Mouse (Mus musculus) hindbrain, embryonic 16.5 days (tissue): ENCODE measurements around the gene Mlh3. TPM values are rescaled to one million over a fixed set of nuclear protein-coding genes. Genes with fewer than 3 reads are reported as not detected.
A peak's percentile ranks its signal among the peaks of the same experiment; 100 is the strongest.

Source experiments
- ATAC-seq: fragments of 200-750 bp; cut with Nextera tagmentation; 2 replicates; pipeline ENCODE4 v1.8.0; 2017; ENCODE audit warnings: moderate TSS enrichment, moderate library complexity
- H3K27ac ChIP-seq: fragments of 300-500 bp; sonication (generic); 2 replicates; pipeline ENCODE4 v1.5.1; 2014; ENCODE audit warnings: low read depth, mild to moderate bottlenecking, control low read depth, low read length, moderate library complexity
- H3K27me3 ChIP-seq: fragments of 300-500 bp; sonication (generic); replicated peaks from 2 replicates; pipeline ENCODE4 v1.6.1; 2014; ENCODE audit warnings: low read length; ENCODE audit not compliant: control insufficient read depth, insufficient read depth
- H3K36me3 ChIP-seq: fragments of 300-500 bp; sonication (generic); 2 replicates; pipeline ENCODE4 v1.6.1; 2014; ENCODE audit warnings: mild to moderate bottlenecking, low read length, moderate library complexity, mixed read lengths; ENCODE audit not compliant: control insufficient read depth, insufficient read depth
- H3K4me1 ChIP-seq: fragments of 300-500 bp; sonication (generic); 2 replicates; pipeline ENCODE4 v1.6.1; 2014; ENCODE audit warnings: low read depth, low read length; ENCODE audit not compliant: control insufficient read depth, insufficient read depth
- H3K4me2 ChIP-seq: fragments of 300-500 bp; sonication (generic); 2 replicates; pipeline ENCODE4 v1.6.1; 2014; ENCODE audit warnings: mild to moderate bottlenecking, low read length, control low read depth, moderate library complexity
- H3K4me3 ChIP-seq: fragments of 300-500 bp; sonication (generic); 2 replicates; pipeline ENCODE4 v1.5.1; 2014; ENCODE audit warnings: mild to moderate bottlenecking, low read length, control low read depth, moderate library complexity
- H3K9ac ChIP-seq: fragments of 300-500 bp; sonication (generic); 2 replicates; pipeline ENCODE4 v1.6.1; 2014; ENCODE audit warnings: low read depth, mild to moderate bottlenecking, control low read depth, low read length, moderate library complexity
- H3K9me3 ChIP-seq: fragments of 300-500 bp; sonication (generic); 2 replicates; pipeline ENCODE4 v1.6.1; 2014; ENCODE audit warnings: mild to moderate bottlenecking, low read length, moderate library complexity; ENCODE audit not compliant: control insufficient read depth
- WGBS: fragments of 180-500 bp; shearing (Covaris S2); extraction: QIAGEN DNeasy Blood & Tissue Kit; methylation state at CpG from one replicate; pipeline ENCODE4 v1.1.7; 2014; 5-methylcytosine and 5-hydroxymethylcytosine counted together
- polyA plus RNA-seq: library from polyadenylated mRNA; unstranded; fragments of >200 nt; fragmentation: Nextera tagmentation; extraction: Ambion mirVana; gene quantifications from 2 replicates; pipeline ENCODE4 v1.2.1, GENCODE M21; 2015

The Mlh3 gene
- polyA plus RNA-seq, 1 experiment from 2014 or later, result 7.6 TPM

- Histone ChIP-seq H3K4me3 (no peak overlapping the region), H3K27ac (no peak overlapping the region), H3K4me1 (peaks cover 4% of the 10 kb centered on the region; the same call in 1 of the 2 replicates), H3K27me3 (no peaks in the 10 kb centered on the region), H3K4me2 (no peak overlapping the region), H3K9me3 (no peaks in the 10 kb centered on the region), H3K9ac (no peak overlapping the region), H3K36me3 (peaks cover 3% of the 10 kb centered on the region; the same call in 1 of the 2 replicates)
- ATAC-seq, result no peak
- WGBS, result 95% methylated on average over 10 of the region's 10 CpGs
Measured at GRCm38 (mm10) chr12:85273508-85273907, 3.1 kb upstream of the Mlh3 start.

GRCm38 (mm10) chr12:85271843-85272206, 1.4 kb upstream of the Mlh3 start:
- WGBS, result 76% methylated on average over 4 of the region's 4 CpGs
- H3K4me3 ChIP-seq, result no peak overlapping the region
- H3K36me3 ChIP-seq, result peaks cover 3% of the 10 kb centered on the region; the same call in 1 of the 2 replicates
- no peaks in the 10 kb centered on the region for H3K27me3 ChIP-seq
- no peak overlapping the region for H3K27ac ChIP-seq
- no peaks in the 10 kb centered on the region for H3K9me3 ChIP-seq
- no peak overlapping the region for H3K4me2 ChIP-seq
- no peak overlapping the region for H3K9ac ChIP-seq
- ATAC-seq, result no peak
- H3K4me1 ChIP-seq, result peaks cover 4% of the 10 kb centered on the region; the same call in 1 of the 2 replicates

GRCm38 (mm10) chr12:85271132-85271842, 888 bp upstream of the Mlh3 start:
- Histone ChIP-seq H3K9ac (no peak overlapping the region), H3K9me3 (no peaks in the 10 kb centered on the region), H3K4me3 (no peak overlapping the region), H3K4me2 (no peak overlapping the region), H3K4me1 (peaks cover 4% of the 10 kb centered on the region; the same call in 1 of the 2 replicates), H3K27ac (no peak overlapping the region), H3K36me3 (peaks cover 3% of the 10 kb centered on the region; the same call in 1 of the 2 replicates), H3K27me3 (no peaks in the 10 kb centered on the region)
- WGBS, result 73% methylated on average over 7 of the region's 7 CpGs
- no peak for ATAC-seq

- H3K27me3 ChIP-seq, result no peaks in the 10 kb centered on the region
- peak overlapping the region; percentile 61 for H3K4me3 ChIP-seq
- peak overlapping the region; percentile 73 for H3K4me2 ChIP-seq
- no peaks in the 10 kb centered on the region for H3K9me3 ChIP-seq
- H3K36me3 ChIP-seq, result peaks cover 3% of the 10 kb centered on the region; the same call in 1 of the 2 replicates
- WGBS, result 57% methylated on average over 3 of the region's 3 CpGs
- peak overlapping the region; percentile 86 for H3K9ac ChIP-seq
- no peak for ATAC-seq
- H3K4me1 ChIP-seq, result peaks cover 4% of the 10 kb centered on the region; the same call in 1 of the 2 replicates
- peak overlapping the region; percentile 90 for H3K27ac ChIP-seq
Measured at GRCm38 (mm10) chr12:85269821-85270220, 578 bp downstream of the Mlh3 start.

GRCm38 (mm10) chr12:85266248-85266647, 4.2 kb downstream of the Mlh3 start:
- no peak for ATAC-seq
- Histone ChIP-seq H3K4me1 (peaks cover 4% of the 10 kb centered on the region; the same call in 1 of the 2 replicates), H3K4me2 (no peak overlapping the region), H3K9me3 (no peaks in the 10 kb centered on the region), H3K36me3 (no peaks in the 10 kb centered on the region), H3K27me3 (no peaks in the 10 kb centered on the region), H3K27ac (no peak overlapping the region), H3K9ac (no peak overlapping the region), H3K4me3 (no peak overlapping the region)
- 93% methylated on average over 3 of the region's 3 CpGs for WGBS

- Histone ChIP-seq H3K4me1 (peaks cover 2% of the 10 kb centered on the region; the same call in 1 of the 2 replicates), H3K27ac (no peak overlapping the region), H3K4me2 (no peak overlapping the region), H3K4me3 (no peak overlapping the region), H3K9me3 (no peaks in the 10 kb centered on the region), H3K27me3 (no peaks in the 10 kb centered on the region), H3K9ac (no peak overlapping the region), H3K36me3 (no peaks in the 10 kb centered on the region; the same call in 1 of the 2 replicates)
- 67% methylated on average over 7 of the region's 7 CpGs for WGBS
- no peak for ATAC-seq
Measured at GRCm38 (mm10) chr12:85264940-85265339, 5.5 kb downstream of the Mlh3 start.

GRCm38 (mm10) chr12:85264531-85264930, 5.9 kb downstream of the Mlh3 start:
- Histone ChIP-seq H3K4me2 (no peak overlapping the region), H3K4me1 (no peaks in the 10 kb centered on the region), H3K36me3 (no peaks in the 10 kb centered on the region; the same call in 1 of the 2 replicates), H3K27ac (no peak overlapping the region), H3K27me3 (no peaks in the 10 kb centered on the region), H3K9ac (no peak overlapping the region), H3K9me3 (no peaks in the 10 kb centered on the region), H3K4me3 (no peak overlapping the region)
- no peak for ATAC-seq
- 75% methylated on average over 8 of the region's 8 CpGs for WGBS

- Histone ChIP-seq H3K36me3 (no peaks in the 10 kb centered on the region; the same call in 1 of the 2 replicates), H3K4me2 (no peak overlapping the region), H3K27me3 (no peaks in the 10 kb centered on the region), H3K9me3 (no peaks in the 10 kb centered on the region), H3K27ac (no peak overlapping the region), H3K4me1 (no peaks in the 10 kb centered on the region), H3K4me3 (no peak overlapping the region), H3K9ac (no peak overlapping the region)
- no peak for ATAC-seq
- 76% methylated on average over 5 of the region's 5 CpGs for WGBS
Measured at GRCm38 (mm10) chr12:85263190-85263589, 7.2 kb downstream of the Mlh3 start.

- Histone ChIP-seq H3K9ac (no peak overlapping the region), H3K4me3 (no peak overlapping the region), H3K4me1 (no peaks in the 10 kb centered on the region), H3K4me2 (no peak overlapping the region), H3K9me3 (no peaks in the 10 kb centered on the region), H3K27me3 (no peaks in the 10 kb centered on the region), H3K36me3 (no peaks in the 10 kb centered on the region; the same call in 1 of the 2 replicates), H3K27ac (no peak overlapping the region)
- 0 out of 2 replicates have a peak, but pooled peaks have one; percentile 50 for ATAC-seq
- 44% methylated on average over 10 of the region's 10 CpGs for WGBS
Measured at GRCm38 (mm10) chr12:85262489-85262888, 7.9 kb downstream of the Mlh3 start.
